Mouse (Mus musculus): ENCODE results near the gene Neurod2.
A peak's percentile ranks its signal among the peaks of the same experiment; 100 is the strongest.

The Neurod2 gene

DNA sequence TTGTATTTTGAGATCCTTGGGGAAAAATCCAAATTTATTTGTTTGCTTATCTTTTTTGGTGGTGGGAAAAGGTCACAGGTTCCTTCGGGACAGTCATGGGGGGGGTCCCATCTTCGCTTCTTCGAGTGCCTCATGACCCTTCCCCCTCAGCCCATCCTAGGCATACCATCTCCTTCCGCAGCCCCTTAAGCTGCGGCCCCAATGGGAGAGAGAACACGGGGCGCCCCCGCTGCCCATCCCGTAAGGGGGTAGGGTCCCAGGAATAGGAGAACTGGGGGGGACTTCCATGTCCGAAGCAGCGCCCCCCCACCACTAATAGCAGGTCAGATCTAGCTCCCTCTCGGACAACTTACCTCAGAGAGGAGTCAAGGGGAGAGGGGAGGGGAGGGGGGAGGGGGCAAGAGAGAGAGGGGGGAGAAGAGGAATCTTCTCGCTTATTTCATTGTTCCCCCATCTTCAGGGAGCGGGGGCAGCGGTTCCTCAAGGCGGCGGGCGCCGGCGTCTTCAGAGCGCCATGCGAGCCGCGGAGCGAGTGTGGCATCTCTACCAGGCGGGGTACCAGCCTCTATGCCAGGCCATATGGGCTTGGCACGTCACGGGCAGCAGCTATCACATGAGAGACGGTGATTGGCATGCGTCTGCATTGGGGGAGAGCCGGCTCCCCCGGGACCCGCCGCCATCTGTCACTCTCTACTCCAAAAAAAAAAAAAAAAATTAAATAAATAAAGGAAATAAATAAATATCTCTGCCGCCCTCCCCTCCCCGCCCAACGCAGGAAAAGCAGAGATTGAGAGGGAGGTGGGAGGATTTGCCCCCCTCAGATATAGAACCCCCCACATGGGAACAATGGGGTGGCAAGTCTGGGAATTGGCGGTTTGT is at the start of gene Neurod2:
Gene Neurod2, minus strand, starts transcription at position 568 of the 879 bp plus-strand sequence.
- DNase-seq (ENCODE audit: low spot score): no peak

DNA sequence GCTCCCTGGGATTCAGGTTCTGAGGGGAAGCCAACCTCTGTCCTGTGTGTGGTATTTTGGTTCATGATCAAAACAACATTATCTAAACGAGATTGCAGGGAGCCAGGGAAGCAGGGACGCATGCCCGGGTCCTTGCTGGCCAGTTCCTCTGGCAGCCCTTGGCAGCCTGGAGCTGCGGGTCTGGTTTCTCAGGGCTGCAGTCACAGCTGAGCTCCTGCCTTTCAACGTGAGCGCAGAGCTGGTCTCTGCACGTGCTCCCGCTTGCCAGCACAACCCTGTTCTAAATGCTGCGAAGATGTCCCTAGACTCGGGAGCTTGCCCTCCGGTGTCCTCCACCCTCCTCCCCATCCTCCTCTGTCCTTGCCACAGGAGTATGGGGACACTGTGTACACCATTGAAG is 48.3 kb upstream of the Neurod2 start:
- DNase-seq (ENCODE audit: low spot score): no peak

- no peak for DNase-seq (ENCODE audit: low spot score)
Observed at GRCm38 (mm10) chr11:98376756-98377155, 47.3 kb upstream of the Neurod2 start.

- DNase-seq (ENCODE audit: low spot score): no peak
Observed at GRCm38 (mm10) chr11:98374266-98374665, 44.8 kb upstream of the Neurod2 start.

DNA sequence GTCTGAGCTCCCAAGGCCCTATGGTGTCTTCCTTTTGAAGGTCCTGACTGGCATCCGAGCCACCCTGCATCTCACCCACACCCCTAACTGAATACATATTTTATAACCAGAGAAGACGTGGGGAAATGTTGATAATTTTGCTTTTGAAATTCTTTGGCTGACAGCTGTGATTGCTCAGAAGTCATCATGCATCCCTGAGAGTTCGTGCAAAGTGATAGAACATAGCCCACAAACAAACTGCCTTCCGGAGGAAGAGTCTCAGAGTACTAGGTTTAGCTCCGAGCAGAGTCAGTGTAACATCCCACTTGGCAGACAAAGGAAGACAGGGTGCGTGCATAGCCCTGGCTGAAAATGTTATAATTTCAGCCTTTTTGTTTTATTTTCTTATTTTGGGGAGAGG is 43.8 kb upstream of the Neurod2 start:
- DNase-seq (ENCODE audit: low spot score): no peak

DNA sequence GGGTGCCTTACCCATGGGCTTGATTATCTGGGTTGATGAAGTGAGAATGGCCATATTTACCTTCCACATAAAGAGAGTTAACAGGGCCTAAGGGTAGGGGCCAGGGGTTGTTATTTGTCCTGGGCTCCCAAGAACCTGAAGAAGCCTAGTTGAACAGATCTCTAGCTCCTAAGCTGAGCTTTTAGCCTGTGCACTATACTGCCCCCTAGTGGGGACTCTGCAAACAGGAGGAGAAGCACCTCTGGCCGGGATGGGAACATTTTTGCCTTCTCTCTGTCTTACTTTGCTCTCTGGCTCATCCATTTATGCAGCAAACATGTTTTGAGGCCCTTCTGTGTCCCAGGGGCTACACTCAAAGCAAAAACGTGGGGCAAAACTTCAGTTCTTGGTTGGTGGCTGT is 43.0 kb upstream of the Neurod2 start:
- DNase-seq (ENCODE audit: low spot score): no peak

DNA sequence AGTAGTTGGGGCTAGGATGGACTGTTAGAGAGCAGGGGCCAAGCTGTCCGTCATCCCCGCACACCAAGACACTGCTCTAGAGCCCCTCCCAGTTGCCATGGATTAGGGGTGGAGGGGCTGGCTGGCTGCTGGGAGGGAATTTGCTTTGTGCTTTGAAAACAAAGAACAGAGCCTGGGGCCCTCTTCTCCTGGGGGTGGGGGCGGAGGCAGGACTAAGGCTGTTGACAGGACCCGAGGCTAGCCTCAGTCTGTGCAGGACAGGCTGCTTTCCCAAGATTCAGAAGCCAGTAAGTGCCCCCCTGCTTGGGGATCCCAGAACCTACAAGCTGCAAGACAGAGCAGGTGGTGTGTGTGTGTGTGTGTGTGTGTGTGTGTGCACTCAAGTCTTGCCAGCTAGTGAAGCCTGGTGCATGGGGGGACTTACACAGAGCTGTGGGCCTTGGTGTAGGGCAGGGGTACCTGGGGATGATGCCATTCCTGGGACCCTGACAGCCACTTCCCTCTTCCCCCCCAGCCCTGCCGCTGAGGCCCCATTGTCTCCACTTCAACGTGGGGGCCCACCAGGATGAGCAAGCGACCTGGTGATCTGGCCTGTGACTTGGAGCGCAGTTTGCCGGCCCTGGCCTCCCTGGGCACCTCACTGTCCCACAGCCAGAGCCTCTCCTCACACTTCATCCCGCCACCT is 42.2 kb upstream of the Neurod2 start:
- no peak for DNase-seq (ENCODE audit: low spot score)

DNA sequence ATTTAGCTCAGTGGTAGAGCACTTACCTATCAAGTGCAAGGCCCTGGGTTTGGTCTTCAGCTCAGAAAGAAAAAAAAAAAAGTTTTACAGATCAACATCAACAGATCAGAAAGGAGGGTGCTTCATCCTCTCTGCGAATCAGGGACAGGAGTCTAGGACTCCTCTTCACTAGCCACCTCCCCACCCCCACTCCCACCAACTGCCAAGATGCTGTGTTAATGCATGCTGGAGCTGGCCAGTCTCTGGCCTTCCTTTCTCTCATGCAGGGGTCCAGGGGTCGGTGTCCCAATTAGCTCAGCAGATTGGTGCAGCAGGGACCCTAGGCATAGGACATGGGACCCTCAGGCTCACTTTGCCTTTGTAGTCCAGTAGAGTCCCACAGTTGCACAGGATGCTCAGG is 41.1 kb upstream of the Neurod2 start:
- DNase-seq (ENCODE audit: low spot score): no peak

- no peak for DNase-seq (ENCODE audit: low spot score)
Observed at GRCm38 (mm10) chr11:98369337-98369736, 39.9 kb upstream of the Neurod2 start.

DNA sequence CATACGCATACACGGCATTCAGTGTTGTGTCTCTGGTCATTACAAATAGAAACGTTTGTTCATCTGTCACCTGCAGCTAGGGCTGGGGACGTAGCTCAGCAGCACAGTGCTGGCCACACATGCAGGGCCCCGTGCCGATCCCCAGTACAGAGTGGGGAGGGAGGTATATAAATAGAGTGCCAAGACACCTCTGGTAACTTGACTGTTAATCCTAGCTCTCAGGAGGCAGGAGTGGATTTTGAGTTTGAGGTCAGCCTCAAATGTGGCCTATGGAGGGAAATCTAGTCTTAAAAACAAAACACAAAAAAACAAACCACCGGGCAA is 38.4 kb upstream of the Neurod2 start:
- DNase-seq (ENCODE audit: low spot score): no peak

GRCm38 (mm10) chr11:98367171-98367862 is 37.9 kb upstream of the Neurod2 start:
- no peak for DNase-seq (ENCODE audit: low spot score)

GRCm38 (mm10) chr11:98366290-98366689 is 36.8 kb upstream of the Neurod2 start:
- no peak for DNase-seq (ENCODE audit: low spot score)

DNA sequence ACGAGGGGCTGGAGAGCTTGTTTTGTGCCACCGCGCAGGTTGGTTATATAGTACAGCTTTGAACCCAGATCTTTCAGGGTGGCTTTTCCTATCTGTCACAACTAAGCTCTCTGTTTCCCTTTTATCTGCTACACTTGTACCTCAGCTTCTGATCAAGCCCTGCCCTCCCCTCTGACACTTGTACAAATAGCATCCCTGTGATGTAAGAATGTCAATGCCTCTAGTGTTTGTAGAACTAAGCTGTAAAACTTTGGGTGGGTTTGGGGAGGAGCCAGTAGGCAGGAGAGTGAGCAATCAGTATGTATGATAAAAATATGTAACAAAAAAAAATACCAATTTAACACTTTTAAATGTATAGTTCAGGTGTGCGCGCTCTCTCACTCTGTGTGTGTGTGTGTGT is 35.0 kb upstream of the Neurod2 start:
- DNase-seq (ENCODE audit: low spot score): no peak

- no peak for DNase-seq (ENCODE audit: low spot score)
Observed at GRCm38 (mm10) chr11:98363817-98364216, 34.4 kb upstream of the Neurod2 start.

GRCm38 (mm10) chr11:98360866-98361521 is 31.5 kb upstream of the Neurod2 start:
- DNase-seq (ENCODE audit: low spot score): no peak

DNA sequence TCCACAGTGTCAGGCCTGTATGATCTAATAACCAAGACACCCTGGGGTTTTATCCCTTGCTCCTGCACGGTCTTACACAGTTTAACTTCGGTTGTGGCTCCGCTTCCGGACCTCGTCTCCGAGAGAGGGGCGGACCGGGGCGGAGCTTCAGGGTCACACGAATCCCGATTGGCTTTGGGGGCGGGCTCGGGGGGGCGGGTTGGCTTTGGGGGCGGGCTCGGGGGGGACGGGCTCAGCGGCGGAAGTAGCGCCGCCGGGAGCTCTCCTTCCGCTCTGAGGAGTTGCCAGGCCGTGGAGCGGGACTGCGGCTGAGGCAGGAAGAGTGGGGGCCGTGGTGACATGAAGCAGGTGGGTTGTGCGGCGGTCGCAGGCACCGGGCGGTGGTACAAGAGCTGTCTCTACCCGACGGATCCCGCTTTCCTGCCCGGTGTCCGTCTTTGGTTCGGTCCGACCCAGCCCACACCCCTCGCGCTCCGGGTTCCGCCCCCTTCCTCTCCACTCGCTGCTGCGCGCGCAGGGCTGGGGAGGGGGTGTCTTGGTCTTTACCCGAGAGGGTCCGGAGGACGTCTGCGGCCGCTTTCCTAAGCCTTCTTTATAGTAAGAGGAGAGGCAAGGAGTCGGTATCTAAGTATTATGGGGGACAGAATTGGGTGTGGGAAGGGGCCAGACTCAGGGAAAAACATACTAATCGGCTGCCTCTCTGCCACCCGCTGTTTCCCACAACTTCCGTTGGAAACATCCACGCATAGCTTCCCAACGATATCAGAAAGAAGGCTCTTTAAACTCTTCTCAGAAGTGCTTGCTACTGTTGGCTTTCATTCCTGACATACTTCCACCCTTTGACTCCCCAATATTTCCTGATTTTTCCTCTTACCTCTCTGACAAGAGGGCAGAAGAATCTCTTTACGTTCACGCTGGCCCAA is 29.0 kb upstream of the Neurod2 start, which contains the start of gene Stard3:
Gene Stard3, plus strand, starts transcription at position 208 of the 923 bp plus-strand sequence.
- DNase-seq (ENCODE audit: low spot score): peak; percentile 90

DNA sequence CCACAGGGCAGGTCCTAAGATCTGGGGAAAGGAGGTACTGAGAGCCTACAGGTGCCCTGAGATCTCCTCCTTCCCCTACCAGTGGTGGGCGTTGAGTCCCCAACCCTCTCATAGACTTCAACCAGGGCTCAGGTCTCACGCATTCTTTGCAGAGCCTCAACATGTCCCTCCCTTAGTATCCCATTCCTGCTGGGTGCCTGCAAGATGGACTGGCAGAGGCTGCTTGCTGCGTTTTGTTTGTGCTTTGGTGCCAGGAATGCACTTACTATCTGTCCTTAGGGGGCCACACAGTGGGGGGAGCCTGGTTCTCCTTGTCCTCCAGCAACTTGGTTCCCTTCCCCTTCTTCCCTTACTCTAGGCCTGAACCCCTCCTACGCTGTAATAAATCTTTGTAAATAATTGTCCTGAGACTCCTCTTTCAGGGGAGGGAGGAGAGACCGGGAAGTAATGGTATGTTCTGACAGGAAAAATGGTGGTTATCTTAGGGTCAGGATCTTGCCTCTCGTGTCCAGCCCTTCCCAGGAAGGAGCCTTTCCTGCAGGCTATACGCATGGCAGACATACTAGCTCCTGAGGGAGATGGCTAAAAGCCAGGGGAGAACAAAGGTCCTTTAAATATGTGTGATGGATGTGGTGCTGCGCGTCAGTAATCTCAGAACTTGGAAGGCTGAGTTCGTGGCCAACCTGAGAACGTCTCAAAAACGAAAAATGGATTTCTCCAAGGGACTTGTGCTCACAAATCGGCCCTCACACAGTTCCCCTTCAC is 28.1 kb upstream of the Neurod2 start:
- no peak for DNase-seq (ENCODE audit: low spot score)

- DNase-seq (ENCODE audit: low spot score): no peak
Observed at GRCm38 (mm10) chr11:98356625-98357394, 27.4 kb upstream of the Neurod2 start.

- no peak for DNase-seq (ENCODE audit: low spot score)
Observed at GRCm38 (mm10) chr11:98355732-98356299, 26.4 kb upstream of the Neurod2 start.

Data from testis, postnatal 14 days (tissue).